Mouse (Mus musculus) granulocyte monocyte progenitor cell, adult 5-6 weeks (primary cell): Measurements from ENCODE around the gene Ifnz. TPM values are rescaled to one million over a fixed set of nuclear protein-coding genes. Genes with fewer than 3 reads are reported as not detected.
"Not testable (repeated sequence)": the region's sequence is repeated elsewhere in the genome, so short reads cannot be mapped to it uniquely, and the experiment has no call there.

ENCODE experiments used
- ATAC-seq: replicated peaks from 2 replicates; pipeline ENCODE4 v1.8.0; 2016; ENCODE audit warnings: mild to moderate bottlenecking, moderate TSS enrichment, inconsistent platforms; ENCODE audit not compliant: poor library complexity, severe bottlenecking
- total RNA-seq, 2 experiments: library from RNA; stranded (forward) in 1 of 2; stranded (reverse) in 1 of 2; fragments of 200-712, 200-1000 nt in 1 of 2; fragments of >200 nt in 1 of 2; fragmentation: Nextera tagmentation in 1 of 2; gene quantifications; 2 replicates each; pipeline ENCODE4 v1.2.3; 2014 to 2017

Gene Ifnz
- total RNA-seq, 2 experiments from 2014 or later: 0.52 to 1.5 TPM

GRCm38 (mm10) chr4:88780320-88780719, 1.6 kb upstream of the Ifnz start:
- not testable (repeated sequence) for ATAC-seq

DNA sequence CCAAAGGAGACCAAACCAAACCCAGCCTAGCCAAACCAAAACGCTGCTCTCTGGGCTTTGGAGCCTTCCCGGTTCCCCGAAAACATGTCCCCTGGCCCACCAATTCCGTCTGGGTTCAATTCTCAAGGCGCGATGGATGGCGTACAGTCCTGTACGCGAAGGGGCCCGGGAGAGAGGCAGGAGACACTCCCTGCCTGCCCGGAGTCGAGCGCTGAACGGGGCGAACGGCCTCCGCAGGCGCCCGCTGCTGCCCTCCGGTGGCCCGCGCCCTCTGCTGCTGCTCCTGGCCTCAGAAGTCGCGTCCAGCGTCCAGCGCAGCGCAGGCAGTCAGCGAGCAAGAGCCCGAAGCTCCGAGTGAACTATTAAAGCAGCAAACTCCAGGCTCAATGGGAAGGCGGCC, 404 bp downstream of the Ifnz start:
- not testable (repeated sequence) for ATAC-seq

DNA sequence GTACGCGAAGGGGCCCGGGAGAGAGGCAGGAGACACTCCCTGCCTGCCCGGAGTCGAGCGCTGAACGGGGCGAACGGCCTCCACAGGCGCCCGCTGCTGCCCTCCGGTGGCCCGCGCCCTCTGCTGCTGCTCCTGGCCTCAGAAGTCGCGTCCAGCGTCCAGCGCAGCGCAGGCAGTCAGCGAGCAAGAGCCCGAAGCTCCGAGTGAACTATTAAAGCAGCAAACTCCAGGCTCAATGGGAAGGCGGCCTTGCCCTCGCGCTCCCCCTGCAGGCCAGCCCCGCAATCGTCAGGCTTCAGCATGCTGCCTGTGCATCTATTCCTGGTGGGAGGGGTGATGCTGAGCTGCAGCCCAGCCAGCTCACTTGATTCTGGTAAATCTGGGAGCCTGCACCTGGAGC, 3.5 kb downstream of the Ifnz start, which contains the start of gene Gm13276:
Gene Gm13276, plus strand, starts transcription at position 301 of the 400 bp plus-strand sequence.
- not testable (repeated sequence) for ATAC-seq

DNA sequence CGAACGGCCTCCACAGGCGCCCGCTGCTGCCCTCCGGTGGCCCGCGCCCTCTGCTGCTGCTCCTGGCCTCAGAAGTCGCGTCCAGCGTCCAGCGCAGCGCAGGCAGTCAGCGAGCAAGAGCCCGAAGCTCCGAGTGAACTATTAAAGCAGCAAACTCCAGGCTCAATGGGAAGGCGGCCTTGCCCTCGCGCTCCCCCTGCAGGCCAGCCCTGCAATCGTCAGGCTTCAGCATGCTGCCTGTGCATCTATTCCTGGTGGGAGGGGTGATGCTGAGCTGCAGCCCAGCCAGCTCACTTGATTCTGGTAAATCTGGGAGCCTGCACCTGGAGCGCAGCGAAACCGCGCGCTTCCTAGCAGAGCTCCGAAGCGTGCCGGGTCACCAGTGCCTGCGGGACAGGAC, 6.5 kb downstream of the Ifnz start, which contains the start of gene Gm13277:
Gene Gm13277, plus strand, starts transcription at position 231 of the 400 bp plus-strand sequence.
- ATAC-seq: not testable (repeated sequence)

DNA sequence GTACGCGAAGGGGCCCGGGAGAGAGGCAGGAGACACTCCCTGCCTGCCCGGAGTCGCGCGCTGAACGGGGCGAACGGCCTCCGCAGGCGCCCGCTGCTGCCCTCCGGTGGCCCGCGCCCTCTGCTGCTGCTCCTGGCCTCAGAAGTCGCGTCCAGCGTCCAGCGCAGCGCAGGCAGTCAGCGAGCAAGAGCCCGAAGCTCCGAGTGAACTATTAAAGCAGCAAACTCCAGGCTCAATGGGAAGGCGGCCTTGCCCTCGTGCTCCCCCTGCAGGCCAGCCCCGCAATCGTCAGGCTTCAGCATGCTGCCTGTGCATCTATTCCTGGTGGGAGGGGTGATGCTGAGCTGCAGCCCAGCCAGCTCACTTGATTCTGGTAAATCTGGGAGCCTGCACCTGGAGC, 9.3 kb downstream of the Ifnz start, which contains the start of gene Gm13278:
Gene Gm13278, plus strand, starts transcription at position 301 of the 400 bp plus-strand sequence.
- not testable (repeated sequence) for ATAC-seq

GRCm38 (mm10) chr4:88793936-88794675, 12.2 kb downstream of the Ifnz start, which contains the start of gene Gm13275:
Gm13275 (plus strand) TSS chr4:88794487.
- ATAC-seq: not testable (repeated sequence)

DNA sequence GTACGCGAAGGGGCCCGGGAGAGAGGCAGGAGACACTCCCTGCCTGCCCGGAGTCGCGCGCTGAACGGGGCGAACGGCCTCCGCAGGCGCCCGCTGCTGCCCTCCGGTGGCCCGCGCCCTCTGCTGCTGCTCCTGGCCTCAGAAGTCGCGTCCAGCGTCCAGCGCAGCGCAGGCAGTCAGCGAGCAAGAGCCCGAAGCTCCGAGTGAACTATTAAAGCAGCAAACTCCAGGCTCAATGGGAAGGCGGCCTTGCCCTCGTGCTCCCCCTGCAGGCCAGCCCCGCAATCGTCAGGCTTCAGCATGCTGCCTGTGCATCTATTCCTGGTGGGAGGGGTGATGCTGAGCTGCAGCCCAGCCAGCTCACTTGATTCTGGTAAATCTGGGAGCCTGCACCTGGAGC, 15.2 kb downstream of the Ifnz start, which contains the start of gene Gm13279:
Gene Gm13279, plus strand, starts transcription at position 301 of the 400 bp plus-strand sequence.
- ATAC-seq: not testable (repeated sequence)

GRCm38 (mm10) chr4:88799365-88799764, 17.4 kb downstream of the Ifnz start, which contains the start of gene Gm13285:
Gm13285 (plus strand) TSS chr4:88799665.
- ATAC-seq: not testable (repeated sequence)

GRCm38 (mm10) chr4:88802954-88803353, 21.0 kb downstream of the Ifnz start, which contains the start of gene Gm13287:
Gm13287 (plus strand) TSS chr4:88803254.
- ATAC-seq: not testable (repeated sequence)

- not testable (repeated sequence) for ATAC-seq
Measured at GRCm38 (mm10) chr4:88805231-88805630, 23.3 kb downstream of the Ifnz start, which contains the start of gene Gm13288. Gm13288 (plus strand) TSS chr4:88805531.

DNA sequence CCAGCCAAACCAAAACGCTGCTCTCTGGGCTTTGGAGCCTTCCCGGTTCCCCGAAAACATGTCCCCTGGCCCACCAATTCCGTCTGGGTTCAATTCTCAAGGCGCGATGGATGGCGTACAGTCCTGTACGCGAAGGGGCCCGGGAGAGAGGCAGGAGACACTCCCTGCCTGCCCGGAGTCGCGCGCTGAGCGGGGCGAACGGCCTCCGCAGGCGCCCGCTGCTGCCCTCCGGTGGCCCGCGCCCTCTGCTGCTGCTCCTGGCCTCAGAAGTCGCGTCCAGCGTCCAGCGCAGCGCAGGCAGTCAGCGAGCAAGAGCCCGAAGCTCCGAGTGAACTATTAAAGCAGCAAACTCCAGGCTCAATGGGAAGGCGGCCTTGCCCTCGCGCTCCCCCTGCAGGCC, 23.8 kb downstream of the Ifnz start:
- ATAC-seq: not testable (repeated sequence)

DNA sequence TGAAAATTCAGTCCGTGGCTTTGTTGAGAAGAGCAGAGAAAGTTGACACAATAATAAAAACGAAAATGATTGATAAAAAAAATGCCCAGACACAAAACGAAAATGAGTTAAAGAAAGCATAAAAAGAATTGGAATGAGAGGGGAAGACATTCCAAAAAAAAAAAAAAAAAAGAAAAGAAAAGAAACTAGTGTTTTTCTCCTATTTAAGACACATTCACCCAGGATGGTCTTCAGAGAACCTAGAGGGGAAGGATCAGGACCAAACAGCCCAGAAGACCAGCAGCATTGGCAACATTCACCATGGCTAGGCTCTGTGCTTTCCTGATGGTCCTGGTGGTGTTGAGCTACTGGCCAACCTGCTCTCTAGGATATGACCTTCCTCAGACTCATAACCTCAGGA, 34.0 kb downstream of the Ifnz start, which contains the start of gene Ifna7:
Gene Ifna7, plus strand, starts transcription at position 301 of the 400 bp plus-strand sequence.
- ATAC-seq: no peak

DNA sequence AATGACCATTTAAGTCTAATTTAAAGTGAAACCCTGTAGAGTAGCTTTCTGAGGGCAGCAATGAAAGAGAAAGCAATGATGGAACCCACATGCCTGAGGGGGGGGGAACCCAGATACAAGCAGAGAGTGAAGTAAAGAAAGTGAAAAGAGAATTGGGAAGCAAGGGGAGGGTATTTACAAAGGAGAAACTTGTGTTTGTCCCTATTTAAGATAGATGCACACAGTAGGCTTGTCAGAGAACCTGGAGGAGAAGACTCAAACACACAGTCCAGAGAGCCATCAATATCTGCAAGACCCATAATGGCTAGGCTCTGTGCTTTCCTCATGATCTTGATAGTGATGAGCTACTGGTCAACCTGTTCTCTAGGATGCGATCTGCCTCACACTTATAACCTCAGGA, 37.7 kb downstream of the Ifnz start, which contains the start of gene Ifna11:
Gene Ifna11, plus strand, starts transcription at position 301 of the 400 bp plus-strand sequence.
- ATAC-seq: no peak

DNA sequence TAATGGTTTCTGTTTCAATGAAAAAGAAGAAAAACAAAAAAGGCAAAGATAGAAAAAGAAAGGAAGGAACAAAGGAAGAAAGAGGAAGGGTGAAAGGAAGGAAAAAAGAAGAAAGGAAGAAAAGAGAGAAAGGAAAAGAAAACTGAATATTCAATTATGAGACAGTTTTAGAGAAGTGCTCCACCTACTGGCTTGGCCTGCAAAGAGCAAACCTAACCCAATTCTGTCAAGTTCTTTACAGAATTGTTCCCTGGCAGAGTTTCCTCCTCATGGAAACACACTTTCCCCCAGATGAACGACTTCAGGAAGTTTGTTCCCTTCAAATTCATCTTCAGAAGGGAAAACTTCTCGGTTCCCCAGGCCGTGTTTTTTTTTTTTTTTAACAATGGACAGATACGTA, 41.1 kb downstream of the Ifnz start:
- ATAC-seq: 0 out of 2 replicates have a peak, but pooled peaks have one; percentile 30

DNA sequence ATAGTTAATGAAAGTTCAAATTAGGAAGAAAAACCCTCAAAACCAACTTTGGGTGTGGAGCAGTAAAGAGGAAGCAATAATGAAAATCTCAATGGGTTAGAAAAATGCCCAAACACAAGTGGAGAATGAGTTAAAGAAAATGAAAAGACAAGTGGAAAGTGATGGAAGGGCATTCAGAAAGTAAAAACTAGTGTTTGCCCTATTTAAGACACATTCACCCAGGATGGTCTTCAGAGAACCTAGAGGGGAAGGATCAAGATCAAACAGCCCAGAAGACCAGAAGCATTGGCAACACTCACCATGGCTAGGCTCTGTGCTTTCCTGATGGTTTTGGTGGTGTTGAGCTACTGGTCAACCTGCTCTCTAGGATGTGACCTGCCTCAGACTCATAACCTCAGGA, 45.2 kb downstream of the Ifnz start, which contains the start of gene Ifna6:
Gene Ifna6, plus strand, starts transcription at position 301 of the 400 bp plus-strand sequence.
- not testable (repeated sequence) for ATAC-seq

- ATAC-seq: peak; percentile 42; the same call in 1 of the 2 replicates
Measured at GRCm38 (mm10) chr4:88830523-88830922, 48.6 kb downstream of the Ifnz start.

Other genes starting within 250 kb of the Ifnz start
Only the 30 nearest of the 31 such genes appear.
- not detected in 2 replicates for gene Ifna14, start 210.3 kb upstream of the Ifnz start, total RNA-seq (2014; fragmentation: Nextera tagmentation)
- not detected in 2 replicates for gene Ifna14, start 210.3 kb upstream of the Ifnz start, total RNA-seq (2017)
- gene Ifna9, start 189.7 kb upstream of the Ifnz start, total RNA-seq (2014; fragmentation: Nextera tagmentation): not detected in 2 replicates
- not detected in 2 replicates for gene Ifna9, start 189.7 kb upstream of the Ifnz start, total RNA-seq (2017)
- gene Ifna12, start 178.8 kb upstream of the Ifnz start, total RNA-seq (2014; fragmentation: Nextera tagmentation): not detected in 2 replicates
- gene Ifna12, start 178.8 kb upstream of the Ifnz start, total RNA-seq (2017): not detected in 2 replicates
- gene C87499, start 147.7 kb upstream of the Ifnz start, total RNA-seq (2014; fragmentation: Nextera tagmentation): not detected in 2 replicates
- gene C87499, start 147.7 kb upstream of the Ifnz start, total RNA-seq (2017): not detected in 2 replicates
- not detected in 2 replicates for gene Ifna13, start 137.7 kb upstream of the Ifnz start, total RNA-seq (2014; fragmentation: Nextera tagmentation)
- not detected in 2 replicates for gene Ifna13, start 137.7 kb upstream of the Ifnz start, total RNA-seq (2017)
- gene Ifna16, start 105.2 kb upstream of the Ifnz start, total RNA-seq (2014; fragmentation: Nextera tagmentation): not detected in 2 replicates
- gene Ifna16, start 105.2 kb upstream of the Ifnz start, total RNA-seq (2017): not detected in 2 replicates
- not detected in 2 replicates for gene Ifna2, start 98.2 kb upstream of the Ifnz start, total RNA-seq (2014; fragmentation: Nextera tagmentation)
- not detected in 2 replicates for gene Ifna2, start 98.2 kb upstream of the Ifnz start, total RNA-seq (2017)
- gene Ifnab, start 90.8 kb upstream of the Ifnz start, total RNA-seq (2014; fragmentation: Nextera tagmentation): not detected in 2 replicates
- not detected in 2 replicates for gene Ifnab, start 90.8 kb upstream of the Ifnz start, total RNA-seq (2017)
- gene Gm26566, start 60.3 kb upstream of the Ifnz start, total RNA-seq (2014; fragmentation: Nextera tagmentation): not detected in 2 replicates
- 0.69 TPM in 1 of 2 replicates, not detected in the other for gene Gm26566, start 60.3 kb upstream of the Ifnz start, total RNA-seq (2017)
- 33.5 and 45.5 TPM in 2 replicates for gene Klhl9, start 59.7 kb upstream of the Ifnz start, total RNA-seq (2014; fragmentation: Nextera tagmentation)
- 72.4 and 96.0 TPM in 2 replicates for gene Klhl9, start 59.7 kb upstream of the Ifnz start, total RNA-seq (2017)
- not detected in 2 replicates for gene Gm13271, start 27.3 kb upstream of the Ifnz start, total RNA-seq (2014; fragmentation: Nextera tagmentation)
- gene Gm13271, start 27.3 kb upstream of the Ifnz start, total RNA-seq (2017): not detected in 2 replicates
- 0.49 TPM in 1 of 2 replicates, not detected in the other for gene Gm13283, start 22.0 kb upstream of the Ifnz start, total RNA-seq (2014; fragmentation: Nextera tagmentation)
- gene Gm13283, start 22.0 kb upstream of the Ifnz start, total RNA-seq (2017): 0.21 TPM in 1 of 2 replicates, not detected in the other
- gene Gm13290, start 8.3 kb upstream of the Ifnz start, total RNA-seq (2014; fragmentation: Nextera tagmentation): not detected in 2 replicates
- gene Gm13290, start 8.3 kb upstream of the Ifnz start, total RNA-seq (2017): not detected in 2 replicates
- gene Gm13289, start 5.2 kb upstream of the Ifnz start, total RNA-seq (2014; fragmentation: Nextera tagmentation): not detected in 2 replicates
- gene Gm13289, start 5.2 kb upstream of the Ifnz start, total RNA-seq (2017): not detected in 2 replicates
- gene Gm13272, start 2.3 kb upstream of the Ifnz start, total RNA-seq (2014; fragmentation: Nextera tagmentation): not detected in 2 replicates
- not detected in 2 replicates for gene Gm13272, start 2.3 kb upstream of the Ifnz start, total RNA-seq (2017)
- gene Gm13276, start 3.6 kb downstream of the Ifnz start, total RNA-seq (2014; fragmentation: Nextera tagmentation): not detected in 2 replicates
- gene Gm13276, start 3.6 kb downstream of the Ifnz start, total RNA-seq (2017): not detected in 2 replicates
- not detected in 2 replicates for gene Gm13277, start 6.5 kb downstream of the Ifnz start, total RNA-seq (2014; fragmentation: Nextera tagmentation)
- gene Gm13277, start 6.5 kb downstream of the Ifnz start, total RNA-seq (2017): not detected in 2 replicates
- gene Gm13278, start 9.4 kb downstream of the Ifnz start, total RNA-seq (2014; fragmentation: Nextera tagmentation): not detected in 2 replicates
- gene Gm13278, start 9.4 kb downstream of the Ifnz start, total RNA-seq (2017): not detected in 2 replicates
- not detected in 2 replicates for gene Gm13275, start 12.4 kb downstream of the Ifnz start, total RNA-seq (2014; fragmentation: Nextera tagmentation)
- gene Gm13275, start 12.4 kb downstream of the Ifnz start, total RNA-seq (2017): not detected in 2 replicates
- not detected in 2 replicates for gene Gm13279, start 15.3 kb downstream of the Ifnz start, total RNA-seq (2014; fragmentation: Nextera tagmentation)
- not detected in 2 replicates for gene Gm13279, start 15.3 kb downstream of the Ifnz start, total RNA-seq (2017)
- gene Gm13285, start 17.5 kb downstream of the Ifnz start, total RNA-seq (2014; fragmentation: Nextera tagmentation): not detected in 2 replicates
- not detected in 2 replicates for gene Gm13285, start 17.5 kb downstream of the Ifnz start, total RNA-seq (2017)
- not detected in 2 replicates for gene Gm13287, start 21.1 kb downstream of the Ifnz start, total RNA-seq (2014; fragmentation: Nextera tagmentation)
- gene Gm13287, start 21.1 kb downstream of the Ifnz start, total RNA-seq (2017): not detected in 2 replicates
- gene Gm13288, start 23.4 kb downstream of the Ifnz start, total RNA-seq (2014; fragmentation: Nextera tagmentation): not detected in 2 replicates
- gene Gm13288, start 23.4 kb downstream of the Ifnz start, total RNA-seq (2017): not detected in 2 replicates
- gene Ifna7, start 34.1 kb downstream of the Ifnz start, total RNA-seq (2014; fragmentation: Nextera tagmentation): not detected in 2 replicates
- gene Ifna7, start 34.1 kb downstream of the Ifnz start, total RNA-seq (2017): not detected in 2 replicates
- not detected in 2 replicates for gene Ifna11, start 37.8 kb downstream of the Ifnz start, total RNA-seq (2014; fragmentation: Nextera tagmentation)
- gene Ifna11, start 37.8 kb downstream of the Ifnz start, total RNA-seq (2017): not detected in 2 replicates
- gene Ifna6, start 45.3 kb downstream of the Ifnz start, total RNA-seq (2014; fragmentation: Nextera tagmentation): not detected in 2 replicates
- gene Ifna6, start 45.3 kb downstream of the Ifnz start, total RNA-seq (2017): not detected in 2 replicates
- not detected in 2 replicates for gene Ifna5, start 53.4 kb downstream of the Ifnz start, total RNA-seq (2014; fragmentation: Nextera tagmentation)
- gene Ifna5, start 53.4 kb downstream of the Ifnz start, total RNA-seq (2017): not detected in 2 replicates
- not detected in 2 replicates for gene Ifna4, start 59.7 kb downstream of the Ifnz start, total RNA-seq (2014; fragmentation: Nextera tagmentation)
- not detected in 2 replicates for gene Ifna4, start 59.7 kb downstream of the Ifnz start, total RNA-seq (2017)
- gene Ifna1, start 68.0 kb downstream of the Ifnz start, total RNA-seq (2014; fragmentation: Nextera tagmentation): not detected in 2 replicates
- not detected in 2 replicates for gene Ifna1, start 68.0 kb downstream of the Ifnz start, total RNA-seq (2017)
- gene Ifne, start 98.1 kb downstream of the Ifnz start, total RNA-seq (2014; fragmentation: Nextera tagmentation): not detected in 2 replicates
- gene Ifne, start 98.1 kb downstream of the Ifnz start, total RNA-seq (2017): not detected in 2 replicates